Mouse (Mus musculus): ENCODE measurements around the gene Arhgap21. TPM values are rescaled to one million over a fixed set of nuclear protein-coding genes. Genes with fewer than 3 reads are reported as not detected.

Arhgap21 gene
- polyA plus RNA-seq, 1 experiment: 10.5 TPM

DNA sequence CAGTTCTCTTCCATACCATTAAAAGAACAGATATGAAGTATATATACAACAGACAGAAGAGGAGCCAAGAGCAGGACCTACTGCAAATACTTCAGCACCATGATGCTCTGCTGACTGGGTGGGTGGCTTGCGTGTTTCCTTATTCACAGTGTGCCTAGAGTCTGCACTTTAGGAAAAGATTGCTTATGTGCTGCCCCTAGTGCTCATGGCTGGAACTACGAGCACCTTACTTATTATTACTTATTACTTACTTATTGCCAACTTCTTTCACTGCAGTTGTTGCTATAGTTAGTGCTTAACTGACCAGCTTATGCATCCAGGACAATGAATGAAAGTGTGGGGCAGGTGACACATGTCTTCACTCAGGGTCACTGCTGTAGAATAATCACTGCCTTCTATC, 154.7 kb downstream of the Arhgap21 start:
- WGBS: 89% methylated on average over 2 of the region's 2 CpGs
- no peak for DNase-seq (ENCODE audit: low read depth, low spot score)

DNA sequence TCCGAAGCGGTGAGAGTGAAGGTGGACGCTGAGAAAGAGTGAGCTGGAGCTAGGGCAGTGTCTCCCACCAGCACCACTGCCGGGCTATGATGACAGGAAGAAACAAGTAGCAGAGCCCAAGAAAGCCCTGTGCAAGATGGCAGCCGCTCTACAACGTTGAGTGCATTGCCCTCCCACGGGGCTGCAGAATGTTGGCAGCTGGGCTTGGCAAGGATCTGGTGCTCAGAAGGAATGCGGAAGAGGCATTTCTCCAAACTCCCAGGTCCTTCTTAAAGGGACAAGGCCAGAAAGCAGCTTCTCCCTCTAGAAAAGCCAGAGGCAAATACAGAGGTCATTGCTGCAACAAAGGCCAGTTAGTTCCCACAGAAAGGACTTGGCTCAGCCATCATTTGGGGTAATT, 157.2 kb downstream of the Arhgap21 start:
- no peak for DNase-seq (ENCODE audit: low read depth, low spot score)
- WGBS: 70% methylated on average over 8 of the region's 8 CpGs

DNA sequence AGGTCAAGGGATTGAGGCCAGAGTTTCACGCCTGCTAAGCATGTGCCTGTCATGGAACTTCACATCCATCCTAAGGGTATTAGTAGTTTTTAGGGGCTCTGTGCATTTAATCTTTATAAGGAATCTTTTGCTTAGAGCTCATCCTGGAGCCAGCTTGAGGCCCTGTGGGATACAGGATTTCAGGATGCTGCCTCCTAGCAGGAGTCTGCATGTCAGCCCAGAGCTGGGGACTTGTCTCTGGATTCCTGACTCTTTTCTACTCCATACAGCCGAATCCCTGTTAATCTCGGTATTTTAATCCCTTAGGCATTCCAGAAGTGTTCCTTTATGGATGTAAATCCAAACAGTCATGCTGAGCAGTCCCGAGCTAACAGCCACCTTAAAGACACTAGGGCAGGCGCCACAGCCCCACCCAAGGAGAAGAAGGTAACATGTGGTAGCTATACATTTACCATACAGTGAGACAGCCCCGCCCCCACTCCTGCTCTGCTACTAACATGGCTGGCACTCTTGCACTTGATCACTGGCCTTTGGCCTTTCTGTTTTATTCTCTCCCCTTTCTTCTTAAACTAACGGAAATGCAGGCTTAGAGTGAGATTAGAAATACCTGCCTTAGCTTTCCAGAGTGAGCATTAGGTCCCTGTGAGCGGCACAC, 167.3 kb downstream of the Arhgap21 start:
- no peak for DNase-seq (ENCODE audit: low read depth, low spot score)
- 73% methylated on average over 8 of the region's 8 CpGs for WGBS

Other genes starting within 250 kb of the Arhgap21 start
- gene Enkur, start 236.5 kb upstream of the Arhgap21 start, polyA plus RNA-seq (2012; rRNA removed): 0.20 and 0.21 TPM in 2 replicates
- 2.7 and 3.6 TPM in 2 replicates for gene Thnsl1, start 236.8 kb upstream of the Arhgap21 start, polyA plus RNA-seq (2012; rRNA removed)